ENCODE assay signal across 17 mouse cellular contexts in genomic region chr3:68814011-68814690, GRCm38 (mm10). TPM values are rescaled to one million over a fixed set of nuclear protein-coding genes. Genes with fewer than 3 reads are reported as not detected.
"Had no signal": no experiment of that assay in that cellular context is flagged by ENCODE, and none has a peak within 500 bp of the region (broad histone marks: within the 10 kb centered on the region; RNA-seq: fewer than 3 reads in every experiment).

No protein-coding gene starts in this region.

- H3K27ac ChIP-seq: neural tube, embryonic 13.5 days; neural tube, embryonic 15.5 days; stomach, embryonic 15.5 days; stomach, postnatal 0 days had no signal

- H3K4me3 ChIP-seq: neural tube, embryonic 13.5 days; neural tube, embryonic 15.5 days; stomach, embryonic 15.5 days had no signal

- H3K36me3 ChIP-seq: neural tube, embryonic 13.5 days; neural tube, embryonic 15.5 days; stomach, embryonic 15.5 days had no signal

- H3K4me1 ChIP-seq: neural tube, embryonic 13.5 days; neural tube, embryonic 15.5 days; stomach, embryonic 15.5 days had no signal

- DNase-seq: retina, postnatal 1 day; right cerebral cortex, adult 18-20 months; right cerebral cortex, postnatal 14 days; right cerebral cortex, postnatal 25 days; right cerebral cortex, postnatal 4 days; spleen, adult 18-20 months; thymus, adult 18-20 months; thymus, adult 2 months; thymus, postnatal 14 days; thymus, postnatal 25 days; thymus, postnatal 36 days; thymus, postnatal 4 days had no signal

- H3K27me3 ChIP-seq: neural tube, embryonic 13.5 days; neural tube, embryonic 15.5 days; stomach, embryonic 15.5 days had no signal

- H3K9ac ChIP-seq: neural tube, embryonic 13.5 days; neural tube, embryonic 15.5 days; stomach, embryonic 15.5 days had no signal

- H3K9me3 ChIP-seq: neural tube, embryonic 13.5 days; neural tube, embryonic 15.5 days; stomach, embryonic 15.5 days had no signal

RNA-seq across cellular contexts. Expression of gene 1110032F04Rik, which starts 55.2 kb away (rescaled TPM):
- polyA plus RNA-seq: testis, adult 2 months had no signal
